Mouse (Mus musculus) kidney, embryonic 15.5 days (tissue): Measurements from ENCODE around the gene Slc23a3. TPM values are rescaled to one million over a fixed set of nuclear protein-coding genes. Genes with fewer than 3 reads are reported as not detected.

ENCODE experiments used
- ATAC-seq: fragments of 200-750 bp; cut with Nextera tagmentation; replicated peaks from 2 replicates; pipeline ENCODE4 v1.8.0; 2017; ENCODE audit warnings: moderate TSS enrichment; ENCODE audit not compliant: low FRiP score
- H3K27ac ChIP-seq: fragments of 300-500 bp; sonication (generic); 2 replicates; pipeline ENCODE4 v1.5.1; 2015; ENCODE audit warnings: mild to moderate bottlenecking, inconsistent platforms
- H3K27me3 ChIP-seq: fragments of 300-500 bp; sonication (generic); 2 replicates; pipeline ENCODE4 v1.6.1; 2015; ENCODE audit warnings: inconsistent platforms
- H3K36me3 ChIP-seq: fragments of 300-500 bp; sonication (generic); 2 replicates; pipeline ENCODE4 v1.6.1; 2015; ENCODE audit warnings: inconsistent platforms
- H3K4me1 ChIP-seq: fragments of 300-500 bp; sonication (generic); 2 replicates; pipeline ENCODE4 v1.6.1; 2015; ENCODE audit warnings: inconsistent platforms
- H3K4me2 ChIP-seq: fragments of 300-500 bp; sonication (generic); 2 replicates; pipeline ENCODE4 v1.6.1; 2015; ENCODE audit warnings: moderate library complexity, mild to moderate bottlenecking, inconsistent platforms
- H3K4me3 ChIP-seq: fragments of 300-500 bp; sonication (generic); replicated peaks from 2 replicates; pipeline ENCODE4 v1.5.1; 2015; ENCODE audit warnings: mild to moderate bottlenecking, inconsistent platforms
- H3K9ac ChIP-seq: fragments of 300-500 bp; sonication (generic); 2 replicates; pipeline ENCODE4 v1.6.1; 2015; ENCODE audit warnings: mild to moderate bottlenecking, inconsistent platforms
- H3K9me3 ChIP-seq: fragments of 300-500 bp; sonication (generic); replicated peaks from 2 replicates; pipeline ENCODE4 v1.6.1; 2016; ENCODE audit warnings: inconsistent platforms
- WGBS: fragments of 180-500 bp; shearing (Covaris S2); methylation state at CpG from one replicate; pipeline ENCODE4 v1.1.7; 2015; ENCODE audit warnings: mixed read lengths; 5-methylcytosine and 5-hydroxymethylcytosine counted together
- polyA plus RNA-seq: library from polyadenylated mRNA; unstranded; fragments of >200 nt; fragmentation: Nextera tagmentation; extraction: Ambion mirVana; gene quantifications from 2 replicates; pipeline ENCODE4 v1.2.1, GENCODE M21; 2015

Gene Slc23a3
- polyA plus RNA-seq: 2.5 and 4.3 TPM in 2 replicates

- ATAC-seq: peak; percentile 52
- 53% methylated on average over 12 of the region's 12 CpGs for WGBS
- no peak within 1 kb of the TSS for H3K9ac ChIP-seq
- no peaks in the 10 kb centered on the region; the same call in 1 of the 2 replicates for H3K27me3 ChIP-seq
- H3K9me3 ChIP-seq: no peaks in the 10 kb centered on the region
- H3K36me3 ChIP-seq: peaks cover 35% of the 10 kb centered on the region
- H3K4me1 ChIP-seq: no peaks in the 10 kb centered on the region
- H3K4me2 ChIP-seq: 0 out of 2 replicates have a peak within 1 kb of the TSS, but pooled peaks have one; percentile 7
- H3K4me3 ChIP-seq: no peak within 1 kb of the TSS
- no peak within 1 kb of the TSS for H3K27ac ChIP-seq
Measured at GRCm38 (mm10) chr1:75133421-75134207, at the start of gene Slc23a3. TSS of gene Slc23a3 (minus strand) at chr1:75133890.

DNA sequence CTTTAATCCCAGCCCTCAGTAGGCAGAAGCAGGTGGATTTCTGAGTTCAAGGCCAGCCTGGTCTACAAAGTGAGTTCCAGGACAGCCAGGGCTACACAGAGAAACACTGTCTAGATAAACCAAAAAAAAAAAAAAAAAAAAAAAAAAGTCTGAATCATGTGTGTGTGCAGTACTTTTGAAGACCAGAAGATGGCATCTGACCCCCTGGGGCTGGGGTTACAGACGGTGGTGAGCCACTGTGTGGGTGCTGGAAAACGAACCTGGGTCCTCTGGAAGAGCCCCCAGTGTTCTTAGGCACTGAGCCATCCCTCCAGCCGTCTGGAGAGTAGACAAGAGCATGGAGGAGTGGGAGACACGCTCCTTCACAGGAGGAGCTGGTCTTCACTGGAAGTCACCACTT, 48.5 kb upstream of the Slc23a3 start:
- H3K9ac ChIP-seq: no peak overlapping the region
- peaks cover 20% of the 10 kb centered on the region for H3K4me1 ChIP-seq
- H3K4me2 ChIP-seq: no peak overlapping the region
- no peak overlapping the region for H3K4me3 ChIP-seq
- WGBS: 76% methylated on average over 4 of the region's 4 CpGs
- no peak for ATAC-seq
- peaks cover 65% of the 10 kb centered on the region for H3K36me3 ChIP-seq
- no peaks in the 10 kb centered on the region for H3K9me3 ChIP-seq
- H3K27ac ChIP-seq: no peak overlapping the region
- H3K27me3 ChIP-seq: no peaks in the 10 kb centered on the region

DNA sequence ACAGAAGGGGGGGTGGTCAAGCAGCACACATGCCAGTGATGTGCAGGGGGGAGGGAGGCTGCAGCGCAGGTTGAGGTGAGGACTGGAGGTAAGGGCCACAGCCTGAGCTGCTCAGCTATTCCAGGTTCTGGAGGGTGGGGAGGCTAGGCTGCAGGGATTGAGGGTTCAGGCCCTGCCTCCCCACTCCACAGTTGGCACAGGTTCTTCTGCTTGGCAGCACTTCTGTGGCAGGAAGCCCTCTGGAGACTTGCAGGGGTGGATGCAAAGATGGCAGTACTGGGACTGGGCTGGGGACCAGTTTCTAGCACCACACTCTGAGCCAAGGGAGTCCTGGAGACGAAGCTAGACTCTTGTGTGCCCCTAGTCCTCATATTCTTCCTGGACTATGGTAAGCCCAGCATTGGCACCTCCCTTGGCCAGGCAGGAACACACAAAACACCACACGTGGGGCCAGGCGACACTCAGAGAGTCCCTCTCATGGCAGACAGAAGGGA, 47.7 kb upstream of the Slc23a3 start:
- H3K27ac ChIP-seq: no peak overlapping the region
- H3K27me3 ChIP-seq: no peaks in the 10 kb centered on the region
- no peak overlapping the region for H3K4me2 ChIP-seq
- H3K9ac ChIP-seq: no peak overlapping the region
- H3K9me3 ChIP-seq: no peaks in the 10 kb centered on the region
- ATAC-seq: no peak
- 82% methylated on average over 4 of the region's 4 CpGs for WGBS
- H3K36me3 ChIP-seq: peaks cover 66% of the 10 kb centered on the region
- H3K4me1 ChIP-seq: peaks cover 20% of the 10 kb centered on the region
- no peak overlapping the region for H3K4me3 ChIP-seq

- H3K4me1 ChIP-seq: peaks cover 20% of the 10 kb centered on the region
- no peaks in the 10 kb centered on the region for H3K27me3 ChIP-seq
- peak overlapping the region; percentile 49; the same call in 1 of the 2 replicates for H3K27ac ChIP-seq
- WGBS: 25% methylated on average over 7 of the region's 7 CpGs
- no peak for ATAC-seq
- H3K9ac ChIP-seq: no peak overlapping the region
- peak overlapping the region; percentile 64; the same call in 1 of the 2 replicates for H3K4me3 ChIP-seq
- H3K9me3 ChIP-seq: no peaks in the 10 kb centered on the region
- H3K4me2 ChIP-seq: peak overlapping the region; percentile 83
- peaks cover 66% of the 10 kb centered on the region for H3K36me3 ChIP-seq
Measured at GRCm38 (mm10) chr1:75180741-75181140, 47.1 kb upstream of the Slc23a3 start.

DNA sequence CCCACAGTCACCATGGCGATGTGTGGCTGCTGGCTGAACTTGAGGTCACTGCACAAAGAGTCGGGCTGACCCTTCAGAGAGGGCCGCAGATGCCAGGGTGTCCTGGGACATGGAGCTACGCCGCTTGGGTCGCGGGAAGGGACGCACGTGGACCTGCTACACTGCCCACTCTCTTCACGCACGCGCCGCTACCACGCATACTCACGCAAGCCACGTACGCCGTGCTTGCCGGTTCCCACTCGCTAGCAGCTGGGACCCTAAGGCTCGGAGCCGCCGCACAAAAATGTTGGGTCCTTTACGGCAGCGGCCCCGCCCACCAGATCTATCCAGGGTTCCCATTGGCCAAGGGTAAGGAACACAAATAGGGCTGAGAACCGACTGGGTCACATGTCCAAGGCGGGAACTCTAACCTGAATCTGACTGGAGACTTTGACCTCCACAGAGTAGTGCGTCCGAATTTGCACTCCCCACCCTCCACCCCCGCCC, 46.5 kb upstream of the Slc23a3 start, which contains the start of gene Abcb6:
TSS of gene Abcb6 (minus strand) at position 288 of the 486 bp plus-strand sequence.
- H3K9me3 ChIP-seq: no peaks in the 10 kb centered on the region
- H3K9ac ChIP-seq: peak within 1 kb of the TSS; percentile 57
- peak within 1 kb of the TSS; percentile 83 for H3K4me2 ChIP-seq
- WGBS: under 1% methylated on average over 31 of the region's 31 CpGs
- peaks cover 66% of the 10 kb centered on the region for H3K36me3 ChIP-seq
- H3K4me3 ChIP-seq: peak within 1 kb of the TSS; percentile 64
- peak within 1 kb of the TSS; percentile 49 for H3K27ac ChIP-seq
- ATAC-seq: peak; percentile 90
- H3K27me3 ChIP-seq: no peaks in the 10 kb centered on the region
- peaks cover 20% of the 10 kb centered on the region for H3K4me1 ChIP-seq

GRCm38 (mm10) chr1:75179334-75180104, 45.8 kb upstream of the Slc23a3 start:
- Histone ChIP-seq H3K4me2 (peak overlapping the region; percentile 83), H3K9ac (peak overlapping the region; percentile 57), H3K4me3 (peak overlapping the region; percentile 64), H3K4me1 (peaks cover 20% of the 10 kb centered on the region), H3K27ac (peak overlapping the region; percentile 49), H3K9me3 (no peaks in the 10 kb centered on the region), H3K27me3 (no peaks in the 10 kb centered on the region), H3K36me3 (peaks cover 65% of the 10 kb centered on the region)
- 6% methylated on average over 23 of the region's 23 CpGs for WGBS
- peak; percentile 16; the same call in 1 of the 2 replicates for ATAC-seq

DNA sequence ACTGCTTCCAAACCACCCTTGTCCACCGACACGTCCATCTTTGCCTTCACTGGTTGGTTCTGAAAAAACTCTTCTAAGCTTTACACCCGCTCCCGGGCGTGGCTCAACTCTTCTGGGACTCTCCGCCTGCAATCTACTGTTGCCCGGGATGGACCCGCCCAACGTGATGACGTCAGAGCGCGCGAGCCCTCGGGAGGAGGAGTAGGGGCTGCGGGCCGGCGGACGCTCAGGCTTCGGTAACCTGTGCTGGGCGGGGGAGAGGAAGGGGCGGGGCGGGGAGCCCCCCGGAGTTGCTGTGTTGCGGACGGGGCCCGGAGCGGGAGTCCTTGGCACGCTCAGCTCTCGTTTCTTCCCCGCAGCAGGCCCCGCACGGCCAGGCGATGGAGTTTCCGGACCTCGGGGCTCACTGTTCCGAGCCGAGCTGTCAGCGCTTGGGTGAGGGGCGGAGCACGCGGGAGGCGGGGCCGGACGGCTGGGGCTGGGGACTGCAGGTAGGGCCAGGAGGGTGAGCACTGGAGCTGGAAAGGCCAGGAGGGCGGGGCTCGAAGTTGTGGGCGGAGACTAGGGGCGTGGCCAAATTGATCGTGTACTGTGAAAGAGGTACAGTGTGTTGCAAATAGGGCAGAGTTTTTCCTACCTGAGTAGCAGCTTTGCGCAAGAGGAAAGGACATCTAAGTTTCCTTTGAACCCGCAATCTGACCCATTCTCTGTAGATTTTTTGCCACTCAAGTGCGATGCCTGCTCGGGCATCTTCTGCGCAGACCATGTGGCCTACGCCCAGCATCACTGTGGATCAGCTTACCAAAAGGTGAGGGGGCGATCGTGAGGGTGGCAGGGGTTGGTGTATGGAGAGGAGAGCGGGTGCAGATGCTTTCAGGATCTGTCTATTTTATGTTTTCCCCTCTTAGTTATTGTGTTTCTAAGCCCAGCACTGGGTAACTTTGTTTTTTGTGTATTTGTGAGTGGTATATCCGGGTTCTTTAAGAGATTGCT, 35.1 kb upstream of the Slc23a3 start, which contains the start of gene Zfand2b:
TSS of gene Zfand2b (plus strand) at position 175 of the 993 bp plus-strand sequence.
- peak within 1 kb of the TSS; percentile 85 for H3K4me3 ChIP-seq
- H3K27me3 ChIP-seq: no peaks in the 10 kb centered on the region
- peak; percentile 98 for ATAC-seq
- peaks cover 40% of the 10 kb centered on the region for H3K36me3 ChIP-seq
- H3K4me1 ChIP-seq: peaks cover 16% of the 10 kb centered on the region
- peak within 1 kb of the TSS; percentile 70 for H3K9ac ChIP-seq
- H3K9me3 ChIP-seq: no peaks in the 10 kb centered on the region
- under 1% methylated on average over 56 of the region's 59 CpGs for WGBS
- H3K4me2 ChIP-seq: peak within 1 kb of the TSS; percentile 82
- peak within 1 kb of the TSS; percentile 94 for H3K27ac ChIP-seq

- peak overlapping the region; percentile 94 for H3K27ac ChIP-seq
Measured at GRCm38 (mm10) chr1:75168093-75168471, 34.4 kb upstream of the Slc23a3 start.

GRCm38 (mm10) chr1:75160256-75160617, 26.5 kb upstream of the Slc23a3 start:
- 83% methylated on average over 4 of the region's 4 CpGs for WGBS
- H3K4me2 ChIP-seq: no peak overlapping the region
- no peak overlapping the region for H3K4me3 ChIP-seq
- no peak overlapping the region for H3K27ac ChIP-seq
- no peaks in the 10 kb centered on the region for H3K9me3 ChIP-seq
- no peak overlapping the region for H3K9ac ChIP-seq
- ATAC-seq: no peak
- H3K27me3 ChIP-seq: no peaks in the 10 kb centered on the region
- no peaks in the 10 kb centered on the region for H3K36me3 ChIP-seq
- no peaks in the 10 kb centered on the region for H3K4me1 ChIP-seq

More at GRCm38 (mm10) chr1:75168093-75168471, 34.4 kb upstream of the Slc23a3 start:
- WGBS: 10% methylated on average over 7 of the region's 7 CpGs
- H3K36me3 ChIP-seq: peaks cover 33% of the 10 kb centered on the region
- H3K4me3 ChIP-seq: peak overlapping the region; percentile 85
- H3K4me1 ChIP-seq: peaks cover 16% of the 10 kb centered on the region
- H3K9me3 ChIP-seq: no peaks in the 10 kb centered on the region
- no peaks in the 10 kb centered on the region for H3K27me3 ChIP-seq
- ATAC-seq: peak; percentile 26; the same call in 1 of the 2 replicates
- H3K4me2 ChIP-seq: peak overlapping the region; percentile 82
- peak overlapping the region; percentile 70 for H3K9ac ChIP-seq

DNA sequence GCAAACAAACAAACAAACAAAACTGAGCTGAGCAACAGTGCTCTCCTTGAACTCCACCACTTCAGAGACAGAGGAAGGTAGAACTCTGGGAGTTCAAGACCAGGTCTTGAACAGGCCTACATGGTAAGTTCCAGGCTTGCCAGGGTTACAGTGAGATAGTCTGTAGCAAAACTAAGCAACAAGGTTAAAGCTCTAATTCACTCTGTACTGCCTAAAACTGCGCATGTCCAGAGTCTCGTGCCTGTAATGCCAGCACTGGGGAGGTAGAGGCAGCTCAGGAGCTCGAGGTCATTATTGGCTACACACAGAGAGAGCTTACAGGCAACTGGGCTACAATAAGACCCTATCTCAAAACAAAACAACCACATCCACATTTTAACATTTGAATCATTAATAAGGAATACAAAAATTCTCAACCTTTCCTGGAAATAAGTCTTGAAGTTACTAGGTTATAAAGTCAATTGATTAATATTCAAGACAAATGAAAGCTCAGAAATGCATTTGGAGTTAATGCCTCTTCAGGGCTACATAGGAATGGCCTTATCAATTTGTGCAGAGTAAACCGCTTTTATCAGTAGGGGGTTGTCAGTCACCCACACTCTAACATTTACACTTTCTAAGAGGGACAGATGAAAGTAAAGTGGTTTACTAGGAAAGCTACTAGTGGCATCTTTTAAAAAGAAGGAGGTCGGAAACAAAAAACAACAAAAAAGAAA, 26.0 kb upstream of the Slc23a3 start:
- no peak overlapping the region for H3K27ac ChIP-seq
- 75% methylated on average over 5 of the region's 5 CpGs for WGBS
- H3K27me3 ChIP-seq: no peaks in the 10 kb centered on the region
- no peak overlapping the region for H3K4me2 ChIP-seq
- H3K36me3 ChIP-seq: no peaks in the 10 kb centered on the region
- H3K4me1 ChIP-seq: no peaks in the 10 kb centered on the region
- ATAC-seq: no peak
- H3K9ac ChIP-seq: no peak overlapping the region
- H3K4me3 ChIP-seq: no peak overlapping the region
- no peaks in the 10 kb centered on the region for H3K9me3 ChIP-seq
